Mouse (Mus musculus): ENCODE results near the gene Pde6c.

GRCm38 (mm10) chr19:38082931-38083525 is 49.6 kb upstream of the Pde6c start:
- TF ChIP-seq CTCF (IDR thresholded peaks at IDR 0.05; ENCODE audit: borderline replicate concordance, control insufficient read depth, extremely low read depth, insufficient read depth, low read length, poor library complexity): no peak
- TF ChIP-seq POLR2A (IDR thresholded peaks at IDR 0.05; ENCODE audit: control insufficient read depth, extremely low read depth, insufficient read depth, low read length, poor library complexity): no peak
